Mouse (Mus musculus) cerebellum, postnatal 36 days (tissue): ENCODE data around the gene Olfr23.
"Not testable (repeated sequence)": the region's sequence is repeated elsewhere in the genome, so short reads cannot be mapped to it uniquely, and the experiment has no call there.

Experiments used
- DNase-seq, 2 experiments: peaks; one replicate each; pipeline ENCODE4 v3.0.0; 2021 to 2022; ENCODE audit warnings: mixed read lengths in 2 of 2

The Olfr23 gene

GRCm38 (mm10) chr11:73936377-73936776 lies at the start of gene Olfr23:
Olfr23 (plus strand) TSS chr11:73936677.
- DNase-seq, result no peak

GRCm38 (mm10) chr11:73890671-73891070 lies 45.8 kb upstream of the Olfr23 start, which contains the start of gene Olfr394:
Olfr394 (minus strand) TSS chr11:73890771.
- no peak for DNase-seq

- DNase-seq, result not testable (repeated sequence)
Observed at GRCm38 (mm10) chr11:73909199-73909598, 27.3 kb upstream of the Olfr23 start, which contains the start of gene Olfr395. Olfr395 (minus strand) TSS chr11:73909299.

- DNase-seq, result no peak
Observed at GRCm38 (mm10) chr11:73960517-73960916, 24.0 kb downstream of the Olfr23 start, which contains the start of gene Olfr397. Olfr397 (plus strand) TSS chr11:73960817.

DNA sequence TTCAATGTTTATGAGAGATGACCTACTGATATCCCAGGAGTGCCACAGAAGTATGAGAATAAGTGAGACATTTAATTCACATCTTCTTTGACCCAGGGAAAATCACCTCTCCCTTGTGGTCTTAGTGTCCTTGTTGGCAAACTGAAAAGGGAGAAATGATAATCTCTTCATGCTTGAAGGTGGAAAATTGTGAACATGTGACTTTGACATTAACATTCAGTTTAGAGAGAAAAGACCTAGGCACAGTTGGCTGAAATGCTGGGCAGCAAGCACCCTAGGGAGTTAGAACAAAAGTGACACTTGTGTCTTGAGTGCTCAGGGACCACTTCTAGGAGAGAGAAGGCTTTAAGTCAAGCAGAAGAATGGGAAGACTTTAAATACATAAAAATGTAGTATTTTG lies 53.8 kb downstream of the Olfr23 start, which contains the start of gene Olfr398:
Gene Olfr398, minus strand, starts transcription at position 101 of the 400 bp plus-strand sequence.
- DNase-seq, result no peak
